Mouse (Mus musculus) E14TG2a.4 (cell line): ENCODE data around the gene Gnaz.

Source experiments
- CTCF ChIP-seq: conservative IDR thresholded peaks from 2 replicates; pipeline ENCODE4 v1.5.1; 2014; ENCODE audit warnings: low read length
- NANOG ChIP-seq: IDR thresholded peaks from 2 replicates; pipeline ENCODE4 v1.6.1; 2014; ENCODE audit warnings: borderline replicate concordance, low read length, mixed read lengths
- POU5F1 ChIP-seq: IDR thresholded peaks from 2 replicates; pipeline ENCODE4 v1.6.1; 2014; ENCODE audit warnings: low read length, borderline replicate concordance

GRCm38 (mm10) chr10:74937003-74937790 is 29.8 kb upstream of the Gnaz start:
- TF ChIP-seq CTCF (peak; percentile 33), POU5F1 (no peak), NANOG (no peak)
